Mouse (Mus musculus) hindbrain, embryonic 16.5 days (tissue): ENCODE data around the gene Fshr. TPM values are rescaled to one million over a fixed set of nuclear protein-coding genes. Genes with fewer than 3 reads are reported as not detected.
"Not testable (repeated sequence)": the region's sequence is repeated elsewhere in the genome, so short reads cannot be mapped to it uniquely, and the experiment has no call there.

ENCODE experiments used
- ATAC-seq: fragments of 200-750 bp; cut with Nextera tagmentation; 2 replicates; pipeline ENCODE4 v1.8.0; 2017; ENCODE audit warnings: moderate TSS enrichment, moderate library complexity
- H3K27ac ChIP-seq: fragments of 300-500 bp; sonication (generic); 2 replicates; pipeline ENCODE4 v1.5.1; 2014; ENCODE audit warnings: low read depth, mild to moderate bottlenecking, control low read depth, low read length, moderate library complexity
- H3K27me3 ChIP-seq: fragments of 300-500 bp; sonication (generic); replicated peaks from 2 replicates; pipeline ENCODE4 v1.6.1; 2014; ENCODE audit warnings: low read length; ENCODE audit not compliant: control insufficient read depth, insufficient read depth
- H3K36me3 ChIP-seq: fragments of 300-500 bp; sonication (generic); 2 replicates; pipeline ENCODE4 v1.6.1; 2014; ENCODE audit warnings: mild to moderate bottlenecking, low read length, moderate library complexity, mixed read lengths; ENCODE audit not compliant: control insufficient read depth, insufficient read depth
- H3K4me1 ChIP-seq: fragments of 300-500 bp; sonication (generic); 2 replicates; pipeline ENCODE4 v1.6.1; 2014; ENCODE audit warnings: low read depth, low read length; ENCODE audit not compliant: control insufficient read depth, insufficient read depth
- H3K4me2 ChIP-seq: fragments of 300-500 bp; sonication (generic); 2 replicates; pipeline ENCODE4 v1.6.1; 2014; ENCODE audit warnings: mild to moderate bottlenecking, low read length, control low read depth, moderate library complexity
- H3K4me3 ChIP-seq: fragments of 300-500 bp; sonication (generic); 2 replicates; pipeline ENCODE4 v1.5.1; 2014; ENCODE audit warnings: mild to moderate bottlenecking, low read length, control low read depth, moderate library complexity
- H3K9ac ChIP-seq: fragments of 300-500 bp; sonication (generic); 2 replicates; pipeline ENCODE4 v1.6.1; 2014; ENCODE audit warnings: low read depth, mild to moderate bottlenecking, control low read depth, low read length, moderate library complexity
- H3K9me3 ChIP-seq: fragments of 300-500 bp; sonication (generic); 2 replicates; pipeline ENCODE4 v1.6.1; 2014; ENCODE audit warnings: mild to moderate bottlenecking, low read length, moderate library complexity; ENCODE audit not compliant: control insufficient read depth
- WGBS: fragments of 180-500 bp; shearing (Covaris S2); extraction: QIAGEN DNeasy Blood & Tissue Kit; methylation state at CpG from one replicate; pipeline ENCODE4 v1.1.7; 2014; 5-methylcytosine and 5-hydroxymethylcytosine counted together
- polyA plus RNA-seq: library from polyadenylated mRNA; unstranded; fragments of >200 nt; fragmentation: Nextera tagmentation; extraction: Ambion mirVana; gene quantifications from 2 replicates; pipeline ENCODE4 v1.2.1, GENCODE M21; 2015

Fshr gene
- polyA plus RNA-seq, 1 experiment from 2014 or later, result not detected

GRCm38 (mm10) chr17:89100719-89101350, 99.6 kb downstream of the Fshr start:
- Histone ChIP-seq H3K27ac (no peak overlapping the region), H3K9ac (no peak overlapping the region), H3K27me3 (no peaks in the 10 kb centered on the region), H3K9me3 (no peaks in the 10 kb centered on the region), H3K4me2 (no peak overlapping the region), H3K36me3 (no peaks in the 10 kb centered on the region), H3K4me3 (no peak overlapping the region), H3K4me1 (no peaks in the 10 kb centered on the region)
- 89% methylated on average over 5 of the region's 5 CpGs for WGBS
- no peak for ATAC-seq

- WGBS, result 85% methylated on average over 1 of the region's 1 CpGs
- not testable (repeated sequence) for H3K9me3 ChIP-seq, H3K4me1 ChIP-seq, H3K27ac ChIP-seq, H3K9ac ChIP-seq, H3K36me3 ChIP-seq, ATAC-seq, H3K4me2 ChIP-seq, H3K27me3 ChIP-seq, H3K4me3 ChIP-seq
Measured at GRCm38 (mm10) chr17:89099733-89100132, 100.7 kb downstream of the Fshr start.

- 63% methylated on average over 5 of the region's 5 CpGs for WGBS
- no peak overlapping the region for H3K27ac ChIP-seq
- no peaks in the 10 kb centered on the region for H3K36me3 ChIP-seq
- H3K4me3 ChIP-seq, result no peak overlapping the region
- H3K27me3 ChIP-seq, result no peaks in the 10 kb centered on the region
- no peak for ATAC-seq
- no peak overlapping the region for H3K9ac ChIP-seq
- no peak overlapping the region for H3K4me2 ChIP-seq
- no peaks in the 10 kb centered on the region for H3K4me1 ChIP-seq
- H3K9me3 ChIP-seq, result no peaks in the 10 kb centered on the region
Measured at GRCm38 (mm10) chr17:89089692-89090475, 110.6 kb downstream of the Fshr start.

GRCm38 (mm10) chr17:89082897-89083296, 117.6 kb downstream of the Fshr start:
- ATAC-seq, result no peak
- H3K4me1 ChIP-seq, result no peaks in the 10 kb centered on the region
- H3K27me3 ChIP-seq, result no peaks in the 10 kb centered on the region
- no peak overlapping the region for H3K27ac ChIP-seq
- no peak overlapping the region for H3K4me2 ChIP-seq
- H3K9me3 ChIP-seq, result no peaks in the 10 kb centered on the region
- H3K9ac ChIP-seq, result no peak overlapping the region
- no peak overlapping the region for H3K4me3 ChIP-seq
- no peaks in the 10 kb centered on the region for H3K36me3 ChIP-seq
- 61% methylated on average over 2 of the region's 2 CpGs for WGBS

GRCm38 (mm10) chr17:89079706-89080105, 120.8 kb downstream of the Fshr start:
- H3K27me3 ChIP-seq, result no peaks in the 10 kb centered on the region
- no peak overlapping the region for H3K27ac ChIP-seq
- no peak overlapping the region for H3K9ac ChIP-seq
- no peak overlapping the region for H3K4me3 ChIP-seq
- no peak overlapping the region for H3K4me2 ChIP-seq
- H3K4me1 ChIP-seq, result no peaks in the 10 kb centered on the region
- 69% methylated on average over 5 of the region's 5 CpGs for WGBS
- no peaks in the 10 kb centered on the region for H3K36me3 ChIP-seq
- no peak for ATAC-seq
- no peaks in the 10 kb centered on the region for H3K9me3 ChIP-seq

- Histone ChIP-seq H3K36me3 (no peaks in the 10 kb centered on the region), H3K4me3 (no peak overlapping the region), H3K9me3 (no peaks in the 10 kb centered on the region), H3K4me2 (no peak overlapping the region), H3K4me1 (no peaks in the 10 kb centered on the region), H3K27me3 (no peaks in the 10 kb centered on the region), H3K27ac (no peak overlapping the region), H3K9ac (no peak overlapping the region)
- 78% methylated on average over 3 of the region's 3 CpGs for WGBS
- no peak for ATAC-seq
Measured at GRCm38 (mm10) chr17:89064327-89065095, 136.0 kb downstream of the Fshr start.

- H3K27me3 ChIP-seq, result no peaks in the 10 kb centered on the region
- no peak overlapping the region for H3K4me3 ChIP-seq
- no peak overlapping the region for H3K9ac ChIP-seq
- no peak overlapping the region for H3K27ac ChIP-seq
- ATAC-seq, result no peak
- H3K36me3 ChIP-seq, result no peaks in the 10 kb centered on the region
- H3K9me3 ChIP-seq, result no peaks in the 10 kb centered on the region
- no peak overlapping the region for H3K4me2 ChIP-seq
- no peaks in the 10 kb centered on the region for H3K4me1 ChIP-seq
- 85% methylated on average over 8 of the region's 8 CpGs for whole genome bisulfite sequencing
Measured at GRCm38 (mm10) chr17:89062348-89062949, 138.0 kb downstream of the Fshr start.

- no peaks in the 10 kb centered on the region for H3K27me3 ChIP-seq
- no peaks in the 10 kb centered on the region for H3K4me1 ChIP-seq
- no peaks in the 10 kb centered on the region for H3K36me3 ChIP-seq
- no peak overlapping the region for H3K9ac ChIP-seq
- H3K27ac ChIP-seq, result no peak overlapping the region
- no peak overlapping the region for H3K4me2 ChIP-seq
- WGBS, result 89% methylated on average over 3 of the region's 3 CpGs
- H3K9me3 ChIP-seq, result no peaks in the 10 kb centered on the region
- no peak for ATAC-seq
- H3K4me3 ChIP-seq, result no peak overlapping the region
Measured at GRCm38 (mm10) chr17:89051031-89051563, 149.4 kb downstream of the Fshr start.
